Mouse (Mus musculus) kidney, embryonic 15.5 days (tissue): ENCODE measurements at regions not wholly inside any gene's neighbourhood (a gene's known extent, or its start where the extent isn't known, plus 50 kb on each side); places are given as distances from the start of the nearest gene placed in this dataset.

Experiments
- ATAC-seq: fragments of 200-750 bp; cut with Nextera tagmentation; replicated peaks from 2 replicates; pipeline ENCODE4 v1.8.0; 2017; ENCODE audit warnings: moderate TSS enrichment; ENCODE audit not compliant: low FRiP score
- H3K27ac ChIP-seq: fragments of 300-500 bp; sonication (generic); 2 replicates; pipeline ENCODE4 v1.5.1; 2015; ENCODE audit warnings: mild to moderate bottlenecking, inconsistent platforms
- H3K27me3 ChIP-seq: fragments of 300-500 bp; sonication (generic); 2 replicates; pipeline ENCODE4 v1.6.1; 2015; ENCODE audit warnings: inconsistent platforms
- H3K36me3 ChIP-seq: fragments of 300-500 bp; sonication (generic); 2 replicates; pipeline ENCODE4 v1.6.1; 2015; ENCODE audit warnings: inconsistent platforms
- H3K4me1 ChIP-seq: fragments of 300-500 bp; sonication (generic); 2 replicates; pipeline ENCODE4 v1.6.1; 2015; ENCODE audit warnings: inconsistent platforms
- H3K4me2 ChIP-seq: fragments of 300-500 bp; sonication (generic); 2 replicates; pipeline ENCODE4 v1.6.1; 2015; ENCODE audit warnings: moderate library complexity, mild to moderate bottlenecking, inconsistent platforms
- H3K4me3 ChIP-seq: fragments of 300-500 bp; sonication (generic); replicated peaks from 2 replicates; pipeline ENCODE4 v1.5.1; 2015; ENCODE audit warnings: mild to moderate bottlenecking, inconsistent platforms
- H3K9ac ChIP-seq: fragments of 300-500 bp; sonication (generic); 2 replicates; pipeline ENCODE4 v1.6.1; 2015; ENCODE audit warnings: mild to moderate bottlenecking, inconsistent platforms
- H3K9me3 ChIP-seq: fragments of 300-500 bp; sonication (generic); replicated peaks from 2 replicates; pipeline ENCODE4 v1.6.1; 2016; ENCODE audit warnings: inconsistent platforms
- WGBS: fragments of 180-500 bp; shearing (Covaris S2); methylation state at CpG from one replicate; pipeline ENCODE4 v1.1.7; 2015; ENCODE audit warnings: mixed read lengths; 5-methylcytosine and 5-hydroxymethylcytosine counted together

GRCm38 (mm10) chr13:90521758-90522245, 383.4 kb downstream of the Atp6ap1l start:
- H3K27me3 ChIP-seq, result no peaks in the 10 kb centered on the region
- H3K4me3 ChIP-seq, result no peak overlapping the region
- peaks cover 13% of the 10 kb centered on the region for H3K4me1 ChIP-seq
- H3K9me3 ChIP-seq, result no peaks in the 10 kb centered on the region
- no peaks in the 10 kb centered on the region for H3K36me3 ChIP-seq
- peak overlapping the region; percentile 71 for H3K27ac ChIP-seq
- H3K9ac ChIP-seq, result no peak overlapping the region
- WGBS, result 24% methylated on average over 4 of the region's 4 CpGs
- ATAC-seq, result peak; percentile 43; the same call in 1 of the 2 replicates
- H3K4me2 ChIP-seq, result no peak overlapping the region

- no peaks in the 10 kb centered on the region for H3K36me3 ChIP-seq
- H3K27me3 ChIP-seq, result no peaks in the 10 kb centered on the region
- no peak overlapping the region for H3K9ac ChIP-seq
- WGBS, result 50% methylated on average over 4 of the region's 4 CpGs
- no peaks in the 10 kb centered on the region for H3K9me3 ChIP-seq
- H3K27ac ChIP-seq, result peak overlapping the region; percentile 71
- ATAC-seq, result peak; percentile 71
- H3K4me1 ChIP-seq, result peaks cover 14% of the 10 kb centered on the region
- no peak overlapping the region for H3K4me3 ChIP-seq
- H3K4me2 ChIP-seq, result no peak overlapping the region
Observed at GRCm38 (mm10) chr13:90520992-90521757, 384.0 kb downstream of the Atp6ap1l start.

DNA sequence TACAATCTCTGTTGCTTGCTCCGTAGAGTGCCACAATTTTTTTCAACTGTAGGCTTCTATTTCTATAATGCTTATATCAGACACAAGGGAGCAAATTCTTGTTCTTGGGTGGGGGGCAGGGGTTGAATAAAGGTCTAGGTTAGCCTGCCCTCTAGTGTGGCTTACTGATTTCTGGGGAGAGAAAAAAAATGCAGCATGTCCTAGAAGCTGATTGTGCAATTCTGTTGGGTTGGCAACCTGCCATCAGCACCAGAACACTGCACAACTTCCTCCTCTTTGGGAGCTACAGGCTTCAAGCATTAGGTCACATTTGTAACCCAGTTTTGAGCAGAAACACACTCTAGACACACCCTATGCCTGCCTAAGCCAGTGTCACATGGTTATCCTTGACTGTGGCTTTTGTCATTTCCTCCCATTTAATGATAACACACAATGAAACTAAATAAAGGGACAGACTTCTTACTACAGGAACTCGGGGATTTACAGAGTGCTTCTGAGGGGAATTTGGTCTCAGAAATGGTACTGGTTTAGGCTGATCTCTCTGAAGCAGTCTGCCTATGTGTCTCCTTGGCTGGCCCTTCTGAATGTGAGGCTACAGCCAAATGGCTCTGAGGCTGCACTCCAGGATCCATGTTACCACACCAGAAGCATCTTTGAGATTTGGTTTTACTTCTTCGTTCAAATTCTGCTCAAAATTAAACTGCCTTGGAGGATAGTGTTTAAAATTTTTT, 389.2 kb downstream of the Atp6ap1l start:
- H3K4me1 ChIP-seq, result peaks cover 8% of the 10 kb centered on the region
- 54% methylated on average over 3 of the region's 3 CpGs for WGBS
- no peak overlapping the region for H3K9ac ChIP-seq
- ATAC-seq, result peak; percentile 97
- no peaks in the 10 kb centered on the region for H3K27me3 ChIP-seq
- no peaks in the 10 kb centered on the region for H3K36me3 ChIP-seq
- no peaks in the 10 kb centered on the region for H3K9me3 ChIP-seq
- no peak overlapping the region for H3K4me2 ChIP-seq
- H3K27ac ChIP-seq, result peak overlapping the region; percentile 84
- H3K4me3 ChIP-seq, result no peak overlapping the region

- H3K9ac ChIP-seq, result no peak overlapping the region
- H3K4me1 ChIP-seq, result peaks cover 6% of the 10 kb centered on the region; the same call in 1 of the 2 replicates
- H3K4me2 ChIP-seq, result no peak overlapping the region
- no peaks in the 10 kb centered on the region for H3K27me3 ChIP-seq
- no peak for ATAC-seq
- H3K27ac ChIP-seq, result no peak overlapping the region
- H3K4me3 ChIP-seq, result no peak overlapping the region
- no peaks in the 10 kb centered on the region for H3K9me3 ChIP-seq
- WGBS, result 67% methylated on average over 4 of the region's 4 CpGs
- H3K36me3 ChIP-seq, result no peaks in the 10 kb centered on the region
Observed at GRCm38 (mm10) chr13:90513867-90514266, 391.3 kb downstream of the Atp6ap1l start.

DNA sequence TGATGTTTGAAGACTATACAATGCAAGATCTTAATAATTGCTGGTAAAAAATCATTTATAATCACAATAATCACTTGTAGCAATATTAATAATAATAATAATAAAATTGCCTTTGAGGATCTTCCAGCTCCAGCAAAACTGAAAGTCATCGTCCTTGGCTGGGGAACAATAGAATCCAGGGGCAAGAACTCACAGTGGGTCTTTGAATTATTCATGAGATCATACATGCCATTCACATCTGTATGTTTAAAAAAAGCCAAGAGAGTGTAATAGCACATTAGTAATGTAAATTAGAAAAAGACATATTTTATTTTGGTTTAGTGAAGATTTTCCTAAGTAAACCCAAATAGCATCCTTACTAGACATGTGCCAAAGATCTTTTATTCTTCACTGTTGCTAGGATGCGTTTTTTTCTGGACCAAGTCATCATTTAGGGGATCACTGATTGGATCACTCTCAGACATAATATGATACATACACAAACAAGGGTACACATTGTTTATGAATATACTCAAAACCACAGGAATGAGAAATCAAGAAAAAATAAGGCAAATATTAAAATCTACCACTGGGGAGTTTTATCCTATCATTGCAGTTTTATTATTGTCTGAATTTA, 392.3 kb downstream of the Atp6ap1l start:
- H3K9me3 ChIP-seq, result no peaks in the 10 kb centered on the region
- H3K9ac ChIP-seq, result no peak overlapping the region
- H3K4me1 ChIP-seq, result peaks cover 6% of the 10 kb centered on the region; the same call in 1 of the 2 replicates
- 79% methylated on average over 2 of the region's 2 CpGs for WGBS
- H3K36me3 ChIP-seq, result no peaks in the 10 kb centered on the region
- ATAC-seq, result no peak
- no peaks in the 10 kb centered on the region for H3K27me3 ChIP-seq
- H3K4me2 ChIP-seq, result no peak overlapping the region
- no peak overlapping the region for H3K4me3 ChIP-seq
- H3K27ac ChIP-seq, result no peak overlapping the region

- no peak for ATAC-seq
- no peak overlapping the region for H3K4me3 ChIP-seq
- H3K9me3 ChIP-seq, result no peaks in the 10 kb centered on the region
- H3K36me3 ChIP-seq, result no peaks in the 10 kb centered on the region
- H3K4me2 ChIP-seq, result no peak overlapping the region
- H3K27ac ChIP-seq, result no peak overlapping the region
- H3K4me1 ChIP-seq, result no peaks in the 10 kb centered on the region
- no peak overlapping the region for H3K9ac ChIP-seq
- H3K27me3 ChIP-seq, result no peaks in the 10 kb centered on the region
- WGBS, result 70% methylated on average over 6 of the region's 6 CpGs
Observed at GRCm38 (mm10) chr13:90510479-90510878, 394.7 kb downstream of the Atp6ap1l start.

DNA sequence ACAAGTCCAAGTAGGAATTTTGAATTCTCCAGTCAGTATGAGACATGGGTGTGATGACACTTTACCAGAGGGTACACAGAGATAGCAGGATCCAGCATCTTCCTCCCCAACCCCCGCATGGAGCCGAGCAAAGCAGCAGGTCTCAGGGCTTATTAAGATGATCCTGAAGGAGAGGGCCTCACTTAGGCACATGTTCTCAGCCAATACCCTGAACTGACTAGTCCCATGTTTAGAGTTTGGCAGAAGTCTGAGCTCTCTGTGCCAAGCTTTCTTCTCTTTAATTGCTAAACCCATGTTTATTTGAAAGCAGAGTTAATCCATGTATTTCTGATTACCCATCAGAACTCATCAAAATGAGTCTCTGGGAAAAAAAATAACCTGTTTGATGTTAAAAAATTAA, 402.0 kb downstream of the Atp6ap1l start:
- H3K4me3 ChIP-seq, result no peak overlapping the region
- H3K27me3 ChIP-seq, result no peaks in the 10 kb centered on the region
- ATAC-seq, result no peak
- H3K4me1 ChIP-seq, result 0 out of 2 replicates have a peak, but pooled peaks cover 5% of the 10 kb centered on the region
- no peaks in the 10 kb centered on the region for H3K36me3 ChIP-seq
- H3K9me3 ChIP-seq, result no peaks in the 10 kb centered on the region
- 90% methylated on average over 2 of the region's 2 CpGs for WGBS
- H3K9ac ChIP-seq, result no peak overlapping the region
- no peak overlapping the region for H3K4me2 ChIP-seq
- H3K27ac ChIP-seq, result no peak overlapping the region

GRCm38 (mm10) chr13:90502141-90502540, 403.0 kb downstream of the Atp6ap1l start:
- Histone ChIP-seq H3K4me3 (no peak overlapping the region), H3K36me3 (no peaks in the 10 kb centered on the region), H3K4me1 (0 out of 2 replicates have a peak, but pooled peaks cover 10% of the 10 kb centered on the region), H3K9me3 (no peaks in the 10 kb centered on the region), H3K27me3 (no peaks in the 10 kb centered on the region), H3K4me2 (no peak overlapping the region), H3K27ac (peak overlapping the region; percentile 20; the same call in 1 of the 2 replicates), H3K9ac (no peak overlapping the region)
- WGBS, result 88% methylated on average over 1 of the region's 1 CpGs
- ATAC-seq, result peak; percentile 91

GRCm38 (mm10) chr13:90498978-90499377, 406.2 kb downstream of the Atp6ap1l start:
- Histone ChIP-seq H3K4me1 (0 out of 2 replicates have a peak, but pooled peaks cover 10% of the 10 kb centered on the region), H3K9ac (no peak overlapping the region), H3K4me3 (no peak overlapping the region), H3K36me3 (no peaks in the 10 kb centered on the region), H3K27me3 (no peaks in the 10 kb centered on the region), H3K4me2 (no peak overlapping the region), H3K27ac (no peak overlapping the region), H3K9me3 (no peaks in the 10 kb centered on the region)
- WGBS, result 92% methylated on average over 3 of the region's 3 CpGs
- ATAC-seq, result no peak

DNA sequence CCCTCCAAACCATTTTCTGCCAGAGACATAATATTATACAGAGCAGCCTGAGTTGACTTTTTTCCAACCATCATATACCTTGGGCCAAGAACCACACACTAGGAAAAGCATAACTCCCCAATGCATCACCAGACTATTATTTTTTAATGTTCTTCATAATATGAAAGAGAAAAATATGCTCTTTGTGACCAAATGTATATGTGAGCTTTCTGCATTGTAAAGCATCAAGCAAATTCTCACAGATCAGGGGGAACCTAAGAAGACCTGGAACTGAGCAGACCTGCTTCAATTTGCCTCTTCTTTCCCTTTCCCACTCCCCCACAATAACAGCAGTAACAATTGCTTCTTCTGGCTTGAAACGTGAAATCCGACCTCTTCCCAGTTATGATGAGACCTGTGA, 407.6 kb downstream of the Atp6ap1l start:
- WGBS, result 44% methylated on average over 2 of the region's 2 CpGs
- ATAC-seq, result no peak
- Histone ChIP-seq H3K4me1 (0 out of 2 replicates have a peak, but pooled peaks cover 8% of the 10 kb centered on the region), H3K27ac (no peak overlapping the region), H3K9me3 (no peaks in the 10 kb centered on the region), H3K9ac (no peak overlapping the region), H3K4me2 (no peak overlapping the region), H3K4me3 (no peak overlapping the region), H3K27me3 (no peaks in the 10 kb centered on the region), H3K36me3 (no peaks in the 10 kb centered on the region)

- ATAC-seq, result no peak
- Histone ChIP-seq H3K27ac (no peak overlapping the region), H3K9me3 (no peaks in the 10 kb centered on the region), H3K4me2 (no peak overlapping the region), H3K4me3 (no peak overlapping the region), H3K36me3 (no peaks in the 10 kb centered on the region), H3K4me1 (peaks cover 9% of the 10 kb centered on the region; the same call in 1 of the 2 replicates), H3K9ac (no peak overlapping the region), H3K27me3 (no peaks in the 10 kb centered on the region)
- 42% methylated on average over 1 of the region's 1 CpGs for WGBS
Observed at GRCm38 (mm10) chr13:90493696-90494095, 404.3 kb upstream of the Xrcc4 start.
